Mouse (Mus musculus) CH12.LX (cell line): ENCODE measurements around the gene Gm4450.
"Not testable (repeated sequence)": the region's sequence is repeated elsewhere in the genome, so short reads cannot be mapped to it uniquely, and the experiment has no call there.

Source experiments
- CHD1 ChIP-seq: IDR thresholded peaks from 2 replicates; pipeline ENCODE4 v1.6.1; 2012; ENCODE audit warnings: low read depth, low read length, improper control_type of control experiment, inconsistent platforms
- CTCF ChIP-seq, 2 experiments: IDR thresholded peaks in 1 of 2; conservative IDR thresholded peaks in 1 of 2; 2 replicates each; pipeline ENCODE4 v1.5.1; 2011 to 2012; ENCODE audit warnings: low read depth in 2 of 2, low read length in 2 of 2, improper control_type of control experiment in 1 of 2, inconsistent platforms in 1 of 2, mild to moderate bottlenecking in 1 of 2, moderate library complexity in 1 of 2
- E2F4 ChIP-seq: IDR thresholded peaks from 2 replicates; pipeline ENCODE4 v1.6.1; 2011; ENCODE audit warnings: low read depth, low read length, improper control_type of control experiment; ENCODE audit not compliant: insufficient replicate concordance
- NELFE ChIP-seq: IDR thresholded peaks from 2 replicates; pipeline ENCODE4 v1.6.1; 2011; ENCODE audit warnings: low read depth, low read length, improper control_type of control experiment
- POLR2A ChIP-seq: IDR thresholded peaks from 2 replicates; pipeline ENCODE4 v1.6.1; 2011; ENCODE audit warnings: low read depth, mild to moderate bottlenecking, improper control_type of control experiment, low read length
- RAD21 ChIP-seq: IDR thresholded peaks from 2 replicates; pipeline ENCODE4 v1.6.1; 2011; ENCODE audit warnings: low read depth, mild to moderate bottlenecking, low read length, improper control_type of control experiment, moderate library complexity

GRCm38 (mm10) chr3:98443149-98443779 is 13.7 kb downstream of the Gm4450 start:
- TF ChIP-seq NELFE, CHD1, E2F4, POLR2A: not testable (repeated sequence)
- TF ChIP-seq RAD21 (peak; percentile 36), CTCF (conservative IDR thresholded peaks at IDR 0.05 in 1 of 2, IDR thresholded peaks at IDR 0.05 in 1 of 2; ENCODE audit: low read depth in 2 of 2, low read length in 2 of 2) (peak in 1 of 2 experiments; percentile 50; a peak in 2 of 4 replicates)
